Mouse (Mus musculus) gastrocnemius, postnatal 36 days (tissue): ENCODE measurements around the gene Selenom. TPM values are rescaled to one million over a fixed set of nuclear protein-coding genes. Genes with fewer than 3 reads are reported as not detected.

Experiments used
- DNase-seq, 2 experiments: peaks; one replicate each; pipeline ENCODE4 v3.0.0; 2022
- intact Hi-C: fragments of 180-260 bp; cut with DNase I; formaldehyde crosslinking; loops from one replicate; pipeline ENCODE4 v1.15.1; 2025
- long read RNA-seq, 2 experiments: library from polyadenylated mRNA; stranded (forward); transcript quantifications; one replicate each; pipeline ENCODE4 v2.0.0; 2021
- total RNA-seq, 2 experiments: library from RNA; stranded (reverse); gene quantifications; 2 replicates each; pipeline ENCODE4 v1.2.3; 2021

The Selenom gene
- 10 to 100 TPM; 13.2 to 14.9 TPM for total RNA-seq
- long read RNA-seq, experiment 1, transcript Selenom-201 (5 exons, 707 nt), result major isoform, 27 of 29 reads
- long read RNA-seq, experiment 1, partial matches to known transcripts, result 1 of 29 reads
- long read RNA-seq, experiment 1, other reads (novel, unspliced or antisense), result 0 of 29 reads
- long read RNA-seq, experiment 2, transcript Selenom-201 (5 exons, 707 nt), result major isoform, 21 of 22 reads
- long read RNA-seq, experiment 2, partial matches to known transcripts, result 0 of 22 reads
- long read RNA-seq, experiment 2, other reads (novel, unspliced or antisense), result 1 of 22 reads

GRCm38 (mm10) chr11:3514529-3515054, at the start of gene Selenom:
Gene Selenom (plus strand): TSS chr11:3514684.
- intact Hi-C loops, result loop anchor here (1.0 kb wide), 1 partner anchor 40 kb away; no protein-coding TSS in a partner anchor
- DNase-seq, result peak; percentile 90 to 95

GRCm38 (mm10) chr11:3471448-3471850, 43.0 kb upstream of the Selenom start:
- intact Hi-C loops, result loop anchor here (2.0 to 10.0 kb wide), 4 partner anchors 61 to 313 kb away; no protein-coding TSS in a partner anchor

GRCm38 (mm10) chr11:3472484-3472883, 42.0 kb upstream of the Selenom start:
- intact Hi-C loops, result loop anchor here (10.0 kb wide), 3 partner anchors 132 to 312 kb away; no protein-coding TSS in a partner anchor
- DNase-seq, result peak; percentile 72 to 82

More at GRCm38 (mm10) chr11:3471448-3471850, 43.0 kb upstream of the Selenom start:
- no peak for DNase-seq

GRCm38 (mm10) chr11:3474480-3475115, 39.9 kb upstream of the Selenom start:
- intact Hi-C loops, result loop anchor here (1.0 to 10.0 kb wide), 4 partner anchors 40 to 310 kb away; partner anchors contain the start of gene Selenom

GRCm38 (mm10) chr11:3475489-3475888, 39.0 kb upstream of the Selenom start:
- intact Hi-C loops, result loop anchor here (10.0 kb wide), 3 partner anchors 129 to 309 kb away; no protein-coding TSS in a partner anchor
- DNase-seq, result no peak

More at GRCm38 (mm10) chr11:3474480-3475115, 39.9 kb upstream of the Selenom start:
- DNase-seq, result no peak

- intact Hi-C loops, result no loop called here
- no peak for DNase-seq
Observed at GRCm38 (mm10) chr11:3483980-3484642, 30.4 kb upstream of the Selenom start.

- intact Hi-C loops, result no loop called here
- DNase-seq, result no peak
Observed at GRCm38 (mm10) chr11:3486349-3486748, 28.1 kb upstream of the Selenom start.

- DNase-seq, result no peak
- intact Hi-C loops, result no loop called here
Observed at GRCm38 (mm10) chr11:3487952-3488570, 26.4 kb upstream of the Selenom start, which contains the start of gene Pla2g3. Gene Pla2g3 (plus strand): TSS chr11:3488284.

- no peak for DNase-seq
- intact Hi-C loops, result no loop called here
Observed at GRCm38 (mm10) chr11:3489036-3489435, 25.4 kb upstream of the Selenom start.

GRCm38 (mm10) chr11:3492748-3493147, 21.7 kb upstream of the Selenom start:
- intact Hi-C loops, result no loop called here

GRCm38 (mm10) chr11:3494857-3495256, 19.6 kb upstream of the Selenom start:
- intact Hi-C loops, result no loop called here
- DNase-seq, result no peak

More at GRCm38 (mm10) chr11:3492748-3493147, 21.7 kb upstream of the Selenom start:
- DNase-seq, result no peak

GRCm38 (mm10) chr11:3495496-3495895, 19.0 kb upstream of the Selenom start:
- DNase-seq, result no peak
- intact Hi-C loops, result no loop called here

GRCm38 (mm10) chr11:3496756-3497155, 17.7 kb upstream of the Selenom start:
- intact Hi-C loops, result no loop called here
- no peak for DNase-seq

- DNase-seq, result no peak
- intact Hi-C loops, result no loop called here
Observed at GRCm38 (mm10) chr11:3497296-3497695, 17.2 kb upstream of the Selenom start.

- no peak for DNase-seq
- intact Hi-C loops, result no loop called here
Observed at GRCm38 (mm10) chr11:3502057-3502456, 12.4 kb upstream of the Selenom start.

- DNase-seq, result no peak
- intact Hi-C loops, result no loop called here
Observed at GRCm38 (mm10) chr11:3502459-3503072, 11.9 kb upstream of the Selenom start.

GRCm38 (mm10) chr11:3503755-3504693, 10.5 kb upstream of the Selenom start:
- intact Hi-C loops, result no loop called here
- no peak for DNase-seq

GRCm38 (mm10) chr11:3508226-3508625, 6.3 kb upstream of the Selenom start:
- no peak for DNase-seq
- intact Hi-C loops, result loop anchor here (5.0 kb wide), 1 partner anchor 121 kb away; no protein-coding TSS in a partner anchor
